Mouse (Mus musculus): ENCODE measurements around the gene Lipe.
"Not testable (repeated sequence)": the region's sequence is repeated elsewhere in the genome, so short reads cannot be mapped to it uniquely, and the experiment has no call there.

Gene Lipe

GRCm38 (mm10) chr7:25398610-25399009, at the start of gene Lipe:
TSS of gene Lipe (minus strand) at chr7:25398710.
- DNase-seq: no peak

DNA sequence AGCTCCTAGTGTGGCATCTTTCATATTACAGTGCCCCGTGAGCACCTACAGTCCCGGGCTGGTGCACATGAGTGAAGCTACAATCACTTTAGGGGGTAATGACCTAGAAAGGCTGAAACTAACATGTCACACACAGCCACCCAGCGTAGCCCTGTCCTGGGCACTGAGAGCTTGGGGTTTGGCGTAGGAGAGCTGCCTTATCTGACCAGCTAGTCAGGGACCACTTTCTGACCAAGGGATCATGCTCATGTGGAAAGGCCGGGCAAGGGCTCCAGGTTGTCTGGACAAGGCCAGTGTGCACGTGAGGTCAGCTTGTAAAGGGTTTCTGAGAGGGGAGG, 42.3 kb upstream of the Lipe start:
- no peak for DNase-seq

- DNase-seq: peak; percentile 51
Observed at GRCm38 (mm10) chr7:25439978-25440815, 41.7 kb upstream of the Lipe start.

DNA sequence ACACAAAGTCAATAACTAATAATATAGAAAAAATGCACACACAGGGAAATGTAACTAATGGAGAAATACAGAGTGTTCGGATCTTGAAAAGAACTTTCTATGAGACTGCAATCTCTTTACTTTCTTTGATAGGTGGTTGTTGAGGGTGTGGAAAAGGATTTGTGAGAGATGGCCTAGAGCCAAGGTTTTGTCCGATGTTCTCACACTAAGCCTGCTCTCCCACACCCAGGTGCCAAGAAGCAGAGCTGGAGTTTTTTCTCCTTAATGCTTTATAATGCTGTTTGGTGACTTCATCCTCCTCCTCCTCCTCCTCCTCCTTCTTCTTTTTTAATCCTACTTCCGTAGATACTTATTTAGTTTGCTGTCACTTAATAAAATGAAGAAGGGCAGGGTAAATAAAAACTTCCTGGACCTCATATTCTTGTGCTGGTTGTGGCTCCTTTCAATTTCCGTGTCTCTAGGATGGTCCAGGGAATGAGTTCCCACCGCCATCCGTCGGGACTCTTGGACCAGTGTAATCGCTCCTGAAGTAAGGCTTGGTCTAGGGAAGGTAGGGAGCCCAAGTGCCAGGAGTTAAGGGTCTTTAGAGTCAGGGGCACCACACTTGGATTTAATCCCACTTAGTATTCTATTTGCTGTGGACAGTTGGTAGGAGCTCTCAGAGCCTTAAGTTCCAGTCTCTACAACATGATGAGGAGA, 40.8 kb upstream of the Lipe start:
- no peak for DNase-seq

DNA sequence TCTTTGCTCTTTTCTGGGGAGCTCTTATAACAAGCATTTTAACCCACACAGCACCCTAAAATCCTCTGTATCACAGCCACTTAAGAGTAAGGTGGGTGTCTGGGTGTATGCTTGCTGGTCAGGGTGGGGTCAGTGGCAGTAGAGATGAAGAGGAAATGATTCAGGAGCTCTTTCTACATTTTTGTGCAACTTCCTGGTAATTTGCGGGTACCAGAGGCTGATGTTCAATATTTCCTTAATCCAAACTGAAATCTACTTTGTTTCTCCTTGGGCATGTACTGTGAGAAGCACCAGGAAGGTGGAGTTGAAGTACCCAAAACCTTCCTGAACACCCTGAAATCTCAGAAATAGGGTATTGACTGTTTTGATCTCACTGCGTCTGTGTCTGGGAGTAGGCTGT, 38.2 kb upstream of the Lipe start:
- DNase-seq: no peak

- no peak for DNase-seq
Observed at GRCm38 (mm10) chr7:25436226-25436625, 37.7 kb upstream of the Lipe start.

DNA sequence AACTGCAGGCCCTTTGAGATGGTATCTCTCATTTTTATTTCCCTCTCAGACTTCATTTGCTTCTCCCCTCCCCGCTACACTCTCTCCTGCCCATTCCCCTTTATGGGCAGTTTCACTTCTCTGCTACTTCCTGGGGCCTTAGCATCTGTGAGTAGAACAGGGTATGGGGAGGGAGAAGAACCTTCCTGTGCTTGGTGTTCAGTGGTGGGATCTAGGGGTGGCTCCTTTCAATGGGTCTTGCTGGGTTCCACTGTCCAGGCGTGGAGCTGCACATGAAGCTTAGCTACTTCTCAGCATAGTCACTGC, 37.0 kb upstream of the Lipe start:
- no peak for DNase-seq

GRCm38 (mm10) chr7:25434654-25435545, 36.4 kb upstream of the Lipe start:
- no peak for DNase-seq

- DNase-seq: no peak
Observed at GRCm38 (mm10) chr7:25433781-25434560, 35.5 kb upstream of the Lipe start.

- no peak for DNase-seq
Observed at GRCm38 (mm10) chr7:25433007-25433541, 34.6 kb upstream of the Lipe start.

DNA sequence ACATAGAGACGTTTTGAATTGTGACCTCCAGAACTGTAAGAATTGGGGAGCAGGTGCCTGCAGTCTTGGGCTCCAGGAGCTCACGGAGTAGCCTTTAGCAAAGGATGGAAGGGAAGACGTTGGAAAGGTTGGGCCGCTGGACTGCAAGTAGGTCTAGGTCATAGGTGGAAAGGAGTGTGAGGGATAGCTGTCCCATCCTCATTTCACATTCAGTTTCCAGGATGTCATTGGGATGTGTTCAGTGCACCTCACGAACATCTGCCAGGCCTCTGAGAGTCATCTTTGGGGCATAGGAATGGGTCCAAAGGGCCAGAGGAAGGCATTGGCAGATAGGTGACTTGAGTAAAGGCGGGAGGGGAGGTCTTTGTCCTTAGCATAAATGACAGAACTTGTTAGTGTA, 33.9 kb upstream of the Lipe start:
- no peak for DNase-seq

- no peak for DNase-seq
Observed at GRCm38 (mm10) chr7:25429886-25430784, 31.6 kb upstream of the Lipe start.

DNA sequence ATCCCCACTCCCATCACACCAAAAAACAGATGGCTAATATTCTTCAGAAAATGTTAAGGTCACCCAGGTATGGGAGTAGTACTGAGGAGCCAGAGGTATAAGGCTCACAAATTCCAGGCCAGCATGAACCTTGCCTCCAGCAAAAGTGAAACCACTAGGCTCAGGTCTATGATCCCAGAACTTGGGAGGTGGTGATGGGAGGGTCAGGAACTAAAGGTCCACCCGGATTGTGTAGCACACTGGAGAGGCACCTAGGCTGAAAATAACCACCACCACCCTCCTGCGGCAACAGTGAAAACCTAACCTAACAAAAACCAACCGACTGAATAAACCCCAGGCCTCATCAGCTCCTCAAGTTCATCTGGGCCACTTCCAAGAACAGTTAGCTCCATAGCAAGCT, 29.8 kb upstream of the Lipe start:
- DNase-seq: no peak

- no peak for DNase-seq
Observed at GRCm38 (mm10) chr7:25427144-25427543, 28.6 kb upstream of the Lipe start.

DNA sequence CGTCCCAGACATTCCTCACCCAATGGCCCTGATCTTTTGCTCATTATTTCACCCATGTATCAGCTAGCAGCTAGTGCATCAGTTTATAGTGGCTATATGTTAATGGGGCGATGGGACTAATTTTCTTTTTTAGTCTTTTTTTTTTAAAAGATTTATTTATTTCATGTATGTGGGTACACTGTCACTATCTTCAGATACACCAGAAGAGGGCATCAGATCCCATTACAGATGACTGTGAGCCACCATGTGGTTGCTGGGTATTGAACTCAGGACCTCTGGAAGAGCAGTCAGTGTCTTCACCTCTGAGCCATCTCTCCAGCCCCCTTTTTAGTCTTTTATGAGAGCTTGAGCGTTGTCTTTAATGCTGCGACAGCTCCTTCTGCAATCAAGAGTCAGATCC, 27.9 kb upstream of the Lipe start:
- DNase-seq: not testable (repeated sequence)

DNA sequence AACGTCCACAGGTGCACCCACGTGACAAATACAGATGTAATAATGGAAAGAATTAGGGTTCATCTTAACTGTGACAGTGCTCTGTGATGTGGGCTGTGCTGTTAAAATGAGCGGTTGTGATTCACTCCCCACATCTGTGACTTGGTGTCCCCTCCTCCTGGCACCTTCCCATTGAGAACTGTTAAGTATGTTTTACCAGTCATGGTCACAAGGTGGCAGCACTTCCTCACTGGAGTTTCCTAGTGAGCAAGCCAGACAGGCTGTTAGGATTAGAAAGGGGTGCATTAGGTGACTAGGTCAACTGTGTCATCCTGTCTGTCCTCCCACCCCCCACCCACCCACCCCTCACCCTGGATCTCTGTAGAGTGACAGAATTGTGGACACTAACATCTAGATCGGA, 25.9 kb upstream of the Lipe start:
- DNase-seq: peak; percentile 71

- no peak for DNase-seq
Observed at GRCm38 (mm10) chr7:25422286-25422841, 23.9 kb upstream of the Lipe start.

DNA sequence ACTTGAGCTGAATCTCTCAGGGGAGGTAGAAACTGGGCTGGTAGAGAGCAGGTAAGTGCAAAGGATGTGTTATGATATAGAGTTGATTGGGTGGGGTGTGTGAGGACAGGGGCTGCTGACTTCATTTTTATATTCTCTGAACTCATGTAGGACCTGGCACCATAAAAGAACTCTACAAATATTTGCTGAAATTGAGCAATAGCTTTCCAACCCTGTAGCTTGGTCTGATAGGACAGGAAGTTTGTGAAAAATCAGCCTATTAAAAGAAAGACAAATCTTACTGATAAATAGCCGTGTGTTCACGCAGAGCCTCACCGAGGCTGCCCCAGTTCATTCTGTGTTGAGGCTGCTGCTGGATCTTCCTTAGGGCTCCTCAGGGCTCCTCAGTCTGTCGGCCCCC, 21.4 kb upstream of the Lipe start:
- no peak for DNase-seq

DNA sequence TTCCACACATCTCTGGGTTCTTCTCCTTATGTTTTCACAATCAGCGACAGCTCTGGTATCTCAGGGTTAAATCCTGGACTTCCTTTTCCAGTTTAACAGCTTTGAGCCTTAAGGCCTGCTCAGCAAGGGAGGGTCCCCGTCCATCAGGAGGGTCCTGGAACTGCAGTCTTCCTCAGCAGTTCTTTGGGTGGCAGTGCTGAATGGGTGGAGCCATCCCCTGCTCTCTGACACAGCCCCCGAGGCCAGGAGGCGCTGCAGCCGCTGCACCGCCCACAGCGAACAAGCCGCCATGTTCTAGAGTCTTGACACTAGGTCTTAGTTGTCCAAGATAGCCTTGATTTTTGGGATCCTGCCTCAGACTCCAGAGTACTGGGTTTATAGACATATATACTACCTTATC, 21.0 kb upstream of the Lipe start:
- no peak for DNase-seq

GRCm38 (mm10) chr7:25417597-25417996, 19.1 kb upstream of the Lipe start:
- DNase-seq: peak; percentile 32

GRCm38 (mm10) chr7:25412833-25413441, 14.4 kb upstream of the Lipe start, which contains the start of gene Cxcl17:
TSS of gene Cxcl17 (minus strand) at chr7:25412886.
- DNase-seq: no peak
